Mouse (Mus musculus): ENCODE data around the gene Laptm5.

The Laptm5 gene

GRCm38 (mm10) chr4:130920951-130921693 is 8.2 kb downstream of the Laptm5 start:
- DNase-seq (ENCODE audit: low spot score), result no peak

GRCm38 (mm10) chr4:130921986-130922385 is 9.1 kb downstream of the Laptm5 start:
- DNase-seq (ENCODE audit: low spot score), result no peak

GRCm38 (mm10) chr4:130926274-130926673 is 13.3 kb downstream of the Laptm5 start:
- no peak for DNase-seq (ENCODE audit: low spot score)

- DNase-seq (ENCODE audit: low spot score), result no peak
Measured at GRCm38 (mm10) chr4:130927821-130928220, 14.9 kb downstream of the Laptm5 start.

GRCm38 (mm10) chr4:130942644-130943043 is 29.7 kb downstream of the Laptm5 start:
- no peak for DNase-seq (ENCODE audit: low spot score)

- no peak for DNase-seq (ENCODE audit: low spot score)
Measured at GRCm38 (mm10) chr4:130944112-130944511, 31.2 kb downstream of the Laptm5 start, which contains the start of gene Matn1. Matn1 (plus strand) TSS chr4:130944385.

GRCm38 (mm10) chr4:130944779-130945178 is 31.9 kb downstream of the Laptm5 start:
- no peak for DNase-seq (ENCODE audit: low spot score)

GRCm38 (mm10) chr4:130947094-130947647 is 34.2 kb downstream of the Laptm5 start:
- peak; percentile 19 for DNase-seq (ENCODE audit: low spot score)

- no peak for DNase-seq (ENCODE audit: low spot score)
Measured at GRCm38 (mm10) chr4:130949821-130950384, 37.0 kb downstream of the Laptm5 start.

- no peak for DNase-seq (ENCODE audit: low spot score)
Measured at GRCm38 (mm10) chr4:130952531-130952930, 39.6 kb downstream of the Laptm5 start.

- no peak for DNase-seq (ENCODE audit: low spot score)
Measured at GRCm38 (mm10) chr4:130957156-130957555, 44.2 kb downstream of the Laptm5 start.

GRCm38 (mm10) chr4:130958812-130959211 is 45.9 kb downstream of the Laptm5 start:
- no peak for DNase-seq (ENCODE audit: low spot score)

GRCm38 (mm10) chr4:130959678-130960077 is 46.8 kb downstream of the Laptm5 start:
- no peak for DNase-seq (ENCODE audit: low spot score)

- DNase-seq (ENCODE audit: low spot score), result peak; percentile 47
Measured at GRCm38 (mm10) chr4:130960118-130960734, 47.3 kb downstream of the Laptm5 start.

GRCm38 (mm10) chr4:130971278-130971677 is 58.4 kb downstream of the Laptm5 start:
- DNase-seq (ENCODE audit: low spot score), result no peak

- DNase-seq (ENCODE audit: low spot score), result no peak
Measured at GRCm38 (mm10) chr4:130972421-130972829, 59.5 kb downstream of the Laptm5 start.

- no peak for DNase-seq (ENCODE audit: low spot score)
Measured at GRCm38 (mm10) chr4:130973332-130974263, 60.7 kb downstream of the Laptm5 start.

GRCm38 (mm10) chr4:130978981-130979380 is 66.1 kb downstream of the Laptm5 start:
- DNase-seq (ENCODE audit: low spot score), result no peak

- DNase-seq (ENCODE audit: low spot score), result no peak
Measured at GRCm38 (mm10) chr4:130984416-130985182, 71.7 kb downstream of the Laptm5 start.

Measured in adipocyte (in vitro differentiated cells).